Mouse (Mus musculus): ENCODE data around the gene Ralgapa2.

The Ralgapa2 gene

GRCm38 (mm10) chr2:146258736-146259469 lies 253.2 kb downstream of the Ralgapa2 start:
- peak; percentile 54 to 64 for DNase-seq (ENCODE audit: low spot score in 2 of 2)

GRCm38 (mm10) chr2:146257609-146258008 lies 254.5 kb downstream of the Ralgapa2 start:
- DNase-seq (ENCODE audit: low spot score in 2 of 2): no peak

- no peak for DNase-seq (ENCODE audit: low spot score in 2 of 2)
These were observed 255.1 kb downstream of the Ralgapa2 start for GRCm38 (mm10) chr2:146257037-146257436.

GRCm38 (mm10) chr2:146256321-146256875 lies 255.7 kb downstream of the Ralgapa2 start:
- DNase-seq (ENCODE audit: low spot score in 2 of 2): peak in 1 of 2 experiments; percentile 48

GRCm38 (mm10) chr2:146255636-146256035 lies 256.5 kb downstream of the Ralgapa2 start:
- no peak for DNase-seq (ENCODE audit: low spot score in 2 of 2)

GRCm38 (mm10) chr2:146254387-146254786 lies 257.8 kb downstream of the Ralgapa2 start:
- DNase-seq (ENCODE audit: low spot score in 2 of 2): no peak

GRCm38 (mm10) chr2:146250236-146250904 lies 261.8 kb downstream of the Ralgapa2 start:
- peak; percentile 53 to 54 for DNase-seq (ENCODE audit: low spot score in 2 of 2)

- no peak for DNase-seq (ENCODE audit: low spot score in 2 of 2)
These were observed 263.1 kb downstream of the Ralgapa2 start for GRCm38 (mm10) chr2:146249033-146249432.

GRCm38 (mm10) chr2:146247576-146247975 lies 264.6 kb downstream of the Ralgapa2 start:
- no peak for DNase-seq (ENCODE audit: low spot score in 2 of 2)

GRCm38 (mm10) chr2:146246409-146247075 lies 265.6 kb downstream of the Ralgapa2 start:
- no peak for DNase-seq (ENCODE audit: low spot score in 2 of 2)

GRCm38 (mm10) chr2:146245401-146245800 lies 266.7 kb downstream of the Ralgapa2 start:
- DNase-seq (ENCODE audit: low spot score in 2 of 2): no peak

- DNase-seq (ENCODE audit: low spot score in 2 of 2): no peak
These were observed 268.1 kb downstream of the Ralgapa2 start for GRCm38 (mm10) chr2:146244049-146244448.

- DNase-seq (ENCODE audit: low spot score in 2 of 2): no peak
These were observed 272.9 kb downstream of the Ralgapa2 start for GRCm38 (mm10) chr2:146239196-146239747.

- DNase-seq (ENCODE audit: low spot score in 2 of 2): no peak
These were observed 280.7 kb downstream of the Ralgapa2 start for GRCm38 (mm10) chr2:146231485-146231884.

GRCm38 (mm10) chr2:146228435-146228834 lies 283.7 kb downstream of the Ralgapa2 start:
- no peak for DNase-seq (ENCODE audit: low spot score in 2 of 2)

GRCm38 (mm10) chr2:146227646-146228045 lies 284.5 kb downstream of the Ralgapa2 start:
- no peak for DNase-seq (ENCODE audit: low spot score in 2 of 2)

GRCm38 (mm10) chr2:146226484-146226883 lies 285.7 kb downstream of the Ralgapa2 start:
- no peak for DNase-seq (ENCODE audit: low spot score in 2 of 2)

- no peak for DNase-seq (ENCODE audit: low spot score in 2 of 2)
These were observed 286.3 kb downstream of the Ralgapa2 start for GRCm38 (mm10) chr2:146225818-146226217.

GRCm38 (mm10) chr2:146224141-146224540 lies 288.0 kb downstream of the Ralgapa2 start:
- no peak for DNase-seq (ENCODE audit: low spot score in 2 of 2)

GRCm38 (mm10) chr2:146223176-146223905 lies 288.8 kb downstream of the Ralgapa2 start:
- peak; percentile 46 to 51 for DNase-seq (ENCODE audit: low spot score in 2 of 2)
